Mouse (Mus musculus): Measurements from ENCODE around the gene Fstl4.

- no peak for TF ChIP-seq CTCF (conservative IDR thresholded peaks at IDR 0.05; ENCODE audit: insufficient read depth, insufficient read length, low read depth, low read length)
- no peak for TF ChIP-seq POLR2A (IDR thresholded peaks at IDR 0.05; ENCODE audit: low read depth, low read length)
These were observed 43.3 kb upstream of the Fstl4 start for GRCm38 (mm10) chr11:52721087-52721486.

All from kidney, adult 2 months (tissue).